12 mouse cellular contexts compared by ENCODE assay signal in the genomic region with DNA sequence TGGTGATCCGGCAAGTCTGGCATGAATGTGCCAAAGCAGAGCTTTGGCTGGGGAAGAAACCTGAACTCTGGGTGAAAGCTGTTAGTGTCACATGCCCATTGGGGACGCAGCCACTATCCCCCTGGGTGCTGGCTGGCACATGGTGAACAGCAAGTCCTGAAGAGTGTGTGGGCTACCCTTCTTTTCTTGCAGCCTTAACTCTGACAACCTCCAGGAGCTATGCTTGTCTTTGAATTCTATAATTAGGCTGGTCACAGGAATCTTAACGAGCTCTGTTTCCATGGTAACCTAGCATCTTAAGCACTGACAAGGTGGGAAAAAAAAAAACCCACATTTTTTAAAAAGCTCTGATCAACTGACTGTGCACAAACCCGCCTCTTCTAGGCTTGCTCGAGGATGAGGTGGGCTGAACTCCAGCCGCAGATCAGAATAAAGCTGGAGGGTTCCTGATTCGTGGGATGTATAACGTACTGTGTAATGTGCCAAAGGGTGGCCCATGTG. TPM values are rescaled to one million over a fixed set of nuclear protein-coding genes. Genes with fewer than 3 reads are reported as not detected.
A peak's percentile ranks its signal among the peaks of the same experiment; 100 is the strongest.
DNase-seq lines count a peak whose midpoint lies in the region; ATAC-seq lines count a peak whose summit lies in the region.
"Had no signal": no experiment of that assay in that cellular context is flagged by ENCODE, and none has a peak within 500 bp of the region (broad histone marks: within the 10 kb centered on the region; RNA-seq: fewer than 3 reads in every experiment).

No protein-coding gene starts in this region.

- WGBS in hindbrain, embryonic 13.5 days = 49% methylated on average over 8 of the region's 8 CpGs
- WGBS in hindbrain, embryonic 11.5 days = 75% methylated on average over 8 of the region's 8 CpGs
- 17% methylated on average over 8 of the region's 8 CpGs for WGBS in forebrain, embryonic 12.5 days
- 41% methylated on average over 8 of the region's 8 CpGs for WGBS in neural tube, embryonic 15.5 days

- peak overlapping the region; percentile 79 for H3K27ac ChIP-seq in hindbrain, embryonic 13.5 days
- no peak overlapping the region for H3K27ac ChIP-seq in hindbrain, embryonic 11.5 days (ENCODE audit: low read depth, low read length)
- H3K27ac ChIP-seq in forebrain, embryonic 12.5 days = peak overlapping the region; percentile 85
- H3K27ac ChIP-seq in neural tube, embryonic 15.5 days (replicated peaks) = peak overlapping the region; percentile 46; the same call in 1 of the 2 replicates
- H3K27ac ChIP-seq: heart, embryonic 13.5 days; kidney, postnatal 0 days; neural tube, embryonic 12.5 days had no signal

- H3K36me3 ChIP-seq in hindbrain, embryonic 13.5 days = no peaks in the 10 kb centered on the region; the same call in 1 of the 2 replicates
- no peaks in the 10 kb centered on the region for H3K36me3 ChIP-seq in hindbrain, embryonic 11.5 days (ENCODE audit: control insufficient read depth, insufficient read depth, low read length)
- no peaks in the 10 kb centered on the region for H3K36me3 ChIP-seq in forebrain, embryonic 12.5 days (replicated peaks)
- H3K36me3 ChIP-seq in neural tube, embryonic 15.5 days = no peaks in the 10 kb centered on the region
- H3K36me3 ChIP-seq: heart, embryonic 13.5 days; neural tube, embryonic 12.5 days had no signal

- peak overlapping the region; percentile 21; the same call in 1 of the 2 replicates for H3K4me2 ChIP-seq in hindbrain, embryonic 13.5 days
- H3K4me2 ChIP-seq in hindbrain, embryonic 11.5 days (replicated peaks; ENCODE audit: low read depth, low read length) = no peak overlapping the region
- peak overlapping the region; percentile 28 for H3K4me2 ChIP-seq in forebrain, embryonic 12.5 days
- 0 out of 2 replicates have a peak overlapping the region, but pooled peaks have one; percentile 2 for H3K4me2 ChIP-seq in neural tube, embryonic 15.5 days
- H3K4me2 ChIP-seq: heart, embryonic 13.5 days; lung, embryonic 14.5 days; neural tube, embryonic 12.5 days had no signal

- peak overlapping the region; percentile 51 for H3K9ac ChIP-seq in hindbrain, embryonic 13.5 days
- no peak overlapping the region for H3K9ac ChIP-seq in hindbrain, embryonic 11.5 days (ENCODE audit: low read depth, low read length)
- no peak overlapping the region for H3K9ac ChIP-seq in forebrain, embryonic 12.5 days
- H3K9ac ChIP-seq in neural tube, embryonic 15.5 days (replicated peaks) = no peak overlapping the region
- H3K9ac ChIP-seq: heart, embryonic 13.5 days; lung, embryonic 14.5 days; neural tube, embryonic 12.5 days had no signal

- H3K4me1 ChIP-seq in hindbrain, embryonic 13.5 days (replicated peaks) = peaks cover 52% of the 10 kb centered on the region
- no peaks in the 10 kb centered on the region; the same call in 1 of the 2 replicates for H3K4me1 ChIP-seq in hindbrain, embryonic 11.5 days (replicated peaks; ENCODE audit: control insufficient read depth, insufficient read depth, low read length)
- H3K4me1 ChIP-seq in forebrain, embryonic 12.5 days = peaks cover 41% of the 10 kb centered on the region
- H3K4me1 ChIP-seq in neural tube, embryonic 15.5 days = peaks cover 51% of the 10 kb centered on the region

- no peak for ATAC-seq in hindbrain, embryonic 13.5 days (ENCODE audit: low FRiP score)
- no peak for ATAC-seq in hindbrain, embryonic 11.5 days (ENCODE audit: low FRiP score)
- ATAC-seq in forebrain, embryonic 12.5 days (ENCODE audit: low FRiP score) = peak; percentile 57; the same call in 1 of the 2 replicates
- no peak for ATAC-seq in neural tube, embryonic 15.5 days (ENCODE audit: low FRiP score)
- no peak for ATAC-seq in granulocyte monocyte progenitor cell, adult 5-6 weeks (replicated peaks; ENCODE audit: poor library complexity, severe bottlenecking)

- no peak overlapping the region for H3K4me3 ChIP-seq in hindbrain, embryonic 13.5 days
- no peak overlapping the region for H3K4me3 ChIP-seq in hindbrain, embryonic 11.5 days (ENCODE audit: low read depth, low read length)
- H3K4me3 ChIP-seq in forebrain, embryonic 12.5 days (replicated peaks) = no peak overlapping the region
- no peak overlapping the region for H3K4me3 ChIP-seq in neural tube, embryonic 15.5 days (replicated peaks)
- H3K4me3 ChIP-seq: heart, embryonic 13.5 days; neural tube, embryonic 12.5 days had no signal

- H3K27me3 ChIP-seq in hindbrain, embryonic 13.5 days = no peaks in the 10 kb centered on the region
- H3K27me3 ChIP-seq in hindbrain, embryonic 11.5 days (ENCODE audit: control insufficient read depth, insufficient read depth, low read length) = no peaks in the 10 kb centered on the region
- 0 out of 2 replicates have a peak, but pooled peaks cover 3% of the 10 kb centered on the region for H3K27me3 ChIP-seq in forebrain, embryonic 12.5 days
- no peaks in the 10 kb centered on the region for H3K27me3 ChIP-seq in neural tube, embryonic 15.5 days (replicated peaks)
- H3K27me3 ChIP-seq: neural tube, embryonic 12.5 days had no signal

- DNase-seq in hindbrain, embryonic 11.5 days (ENCODE audit: low spot score) = no peak
- DNase-seq in left cerebral cortex, adult 18-20 months (ENCODE audit: low spot score in 2 of 2) = peak; percentile 54 to 68
- no peak for DNase-seq in gastrocnemius, postnatal 36 days
- DNase-seq in kidney, adult 18-20 months = no peak
- DNase-seq: lung, embryonic 14.5 days had no signal

- intact Hi-C loops in gastrocnemius, postnatal 36 days (cut with DNase I) = loop anchor here (5.0 kb wide), 1 partner anchor 53 kb away; no protein-coding TSS in a partner anchor

- no peaks in the 10 kb centered on the region for H3K9me3 ChIP-seq in hindbrain, embryonic 13.5 days
- no peaks in the 10 kb centered on the region for H3K9me3 ChIP-seq in hindbrain, embryonic 11.5 days (ENCODE audit: control insufficient read depth, low read length)
- H3K9me3 ChIP-seq in forebrain, embryonic 12.5 days = no peaks in the 10 kb centered on the region
- no peaks in the 10 kb centered on the region for H3K9me3 ChIP-seq in neural tube, embryonic 15.5 days (replicated peaks)
- H3K9me3 ChIP-seq: heart, embryonic 13.5 days; neural tube, embryonic 12.5 days had no signal

RNA-seq across cellular contexts. Expression of a gene that starts 55.6 kb away (rescaled TPM):
- polyA plus RNA-seq in hindbrain, embryonic 13.5 days (2015; fragmentation: Nextera tagmentation; extraction: Ambion mirVana) = 63.3 and 69.2 TPM in 2 replicates
- polyA plus RNA-seq in hindbrain, embryonic 11.5 days (2014; fragmentation: Nextera tagmentation; extraction: Ambion mirVana) = 18.3 and 19.6 TPM in 2 replicates
- polyA plus RNA-seq in forebrain, embryonic 12.5 days (2016; fragmentation: Nextera tagmentation; extraction: Ambion mirVana) = 26.5 and 26.7 TPM in 2 replicates
- 100 to 1,000 TPM; 216 to 223 TPM for total RNA-seq in left cerebral cortex, adult 18-20 months (2021)
- 80.1 and 87.4 TPM in 2 replicates for polyA plus RNA-seq in neural tube, embryonic 15.5 days (2015; fragmentation: Nextera tagmentation; extraction: Ambion mirVana)
- total RNA-seq in granulocyte monocyte progenitor cell, adult 5-6 weeks (2014; fragmentation: Nextera tagmentation) = not detected in 2 replicates
- not detected in 2 replicates for total RNA-seq in granulocyte monocyte progenitor cell, adult 5-6 weeks (2017)
- 1 to 10 TPM in 1 of 2 experiments, under 1 TPM in 1; 0.87 to 1.2 TPM for total RNA-seq in gastrocnemius, postnatal 36 days (2021)

RNA-seq across cellular contexts. Expression of a gene that starts 56.0 kb away (rescaled TPM):
- polyA plus RNA-seq in hindbrain, embryonic 13.5 days (2015; fragmentation: Nextera tagmentation; extraction: Ambion mirVana) = 78.8 and 84.8 TPM in 2 replicates
- 99.0 and 99.3 TPM in 2 replicates for polyA plus RNA-seq in hindbrain, embryonic 11.5 days (2014; fragmentation: Nextera tagmentation; extraction: Ambion mirVana)
- polyA plus RNA-seq in forebrain, embryonic 12.5 days (2016; fragmentation: Nextera tagmentation; extraction: Ambion mirVana) = 96.4 and 96.9 TPM in 2 replicates
- total RNA-seq in left cerebral cortex, adult 18-20 months (2021) = 10 to 100 TPM; 28.0 to 29.5 TPM
- polyA plus RNA-seq in neural tube, embryonic 15.5 days (2015; fragmentation: Nextera tagmentation; extraction: Ambion mirVana) = 69.7 and 73.1 TPM in 2 replicates
- 25.0 and 35.2 TPM in 2 replicates for total RNA-seq in granulocyte monocyte progenitor cell, adult 5-6 weeks (2014; fragmentation: Nextera tagmentation)
- 14.0 and 17.5 TPM in 2 replicates for total RNA-seq in granulocyte monocyte progenitor cell, adult 5-6 weeks (2017)
- total RNA-seq in gastrocnemius, postnatal 36 days (2021) = 1 to 10 TPM; 3.1 to 4.7 TPM

Comparison
In these comparisons a context has a peak if more than half of its experiments do, and no peak if none do; other contexts are left out.
1. DNase-seq: peak in left cerebral cortex, adult 18-20 months (2 of 2); none in hindbrain, embryonic 11.5 days (single experiment), gastrocnemius, postnatal 36 days (0 of 2) and kidney, adult 18-20 months (single experiment).